Comparison of ENCODE assay signal across 13 mouse cellular contexts in genomic region chr10:99166392-99166791, GRCm38 (mm10). TPM values are rescaled to one million over a fixed set of nuclear protein-coding genes. Genes with fewer than 3 reads are reported as not detected.
DNase-seq lines count a peak whose midpoint lies in the region.
"Had no signal": no experiment of that assay in that cellular context is flagged by ENCODE, and none has a peak within 500 bp of the region (broad histone marks: within the 10 kb centered on the region; RNA-seq: fewer than 3 reads in every experiment).

No protein-coding gene starts in this region.

- DNase-seq in adrenal gland, postnatal 14 days = peak; percentile 25
- no peak for DNase-seq in adrenal gland, adult 18-20 months (ENCODE audit: low spot score in 2 of 2)
- peak; percentile 54 for DNase-seq in layer of hippocampus, adult 9-11 months
- DNase-seq in layer of hippocampus, postnatal 10 days (ENCODE audit: low spot score in 2 of 2) = no peak
- DNase-seq in NIH3T3 (ENCODE audit: low read depth) = peak; percentile 70
- peak; percentile 55 for DNase-seq in kidney, postnatal 14 days
- no peak for DNase-seq in testis, postnatal 14 days (ENCODE audit: low spot score)
- DNase-seq in thymus, postnatal 0 days (ENCODE audit: low spot score) = no peak
- DNase-seq: B cell, adult 2 months had no signal

RNA-seq across cellular contexts. Expression of gene Phxr2, which starts 40.3 kb away (rescaled TPM):
- not detected in 2 replicates for total RNA-seq in adrenal gland, postnatal 14 days (2021)
- not detected for total RNA-seq in adrenal gland, adult 18-20 months (2021)
- total RNA-seq in layer of hippocampus, postnatal 10 days (2021) = not detected
- 0.43 and 0.50 TPM in 2 replicates for polyA plus RNA-seq in thymus, postnatal 0 days (2015; fragmentation: Nextera tagmentation; extraction: Ambion mirVana)
- total RNA-seq: layer of hippocampus, postnatal 36 days had no signal
- polyA plus RNA-seq: embryonic facial prominence, embryonic 11.5 days; hindbrain, embryonic 10.5 days; liver, embryonic 14.5 days had no signal

RNA-seq across cellular contexts. Expression of gene Galnt4, which starts 58.4 kb away (rescaled TPM):
- total RNA-seq in adrenal gland, postnatal 14 days (2021) = 6.8 and 6.9 TPM in 2 replicates
- total RNA-seq in adrenal gland, adult 18-20 months (2021) = 1 to 10 TPM; 4.0 to 6.3 TPM
- 1 to 10 TPM; 5.2 to 5.5 TPM for total RNA-seq in layer of hippocampus, postnatal 10 days (2021)
- 7.0 and 7.9 TPM in 2 replicates for polyA plus RNA-seq in thymus, postnatal 0 days (2015; fragmentation: Nextera tagmentation; extraction: Ambion mirVana)

RNA-seq across cellular contexts. Expression of gene Poc1b, which starts 59.6 kb away (rescaled TPM):
- 12.7 and 13.1 TPM in 2 replicates for total RNA-seq in adrenal gland, postnatal 14 days (2021)
- 10 to 100 TPM in 1 of 2 experiments, 1 to 10 TPM in 1; 9.5 to 12.0 TPM for total RNA-seq in adrenal gland, adult 18-20 months (2021)
- 10 to 100 TPM in 1 of 2 experiments, 1 to 10 TPM in 1; 9.3 to 10.1 TPM for total RNA-seq in layer of hippocampus, postnatal 10 days (2021)
- polyA plus RNA-seq in thymus, postnatal 0 days (2015; fragmentation: Nextera tagmentation; extraction: Ambion mirVana) = 8.4 and 11.9 TPM in 2 replicates

Comparison
In these comparisons a context has a peak if more than half of its experiments do, and no peak if none do; other contexts are left out.
1. DNase-seq: peak in adrenal gland, postnatal 14 days (single experiment), layer of hippocampus, adult 9-11 months (single experiment), NIH3T3 (single experiment) and kidney, postnatal 14 days (single experiment); none in adrenal gland, adult 18-20 months (0 of 2), layer of hippocampus, postnatal 10 days (0 of 2), testis, postnatal 14 days (single experiment) and thymus, postnatal 0 days (single experiment).